Mouse (Mus musculus): Measurements from ENCODE around the gene Olfr584.

Olfr584 gene

GRCm38 (mm10) chr7:103081585-103081984 is at the start of gene Olfr584:
Olfr584 (plus strand) TSS chr7:103081885.
- DNase-seq (ENCODE audit: low spot score in 2 of 2) = no peak

- no peak for DNase-seq (ENCODE audit: low spot score in 2 of 2)
These were observed 44.0 kb upstream of the Olfr584 start, which contains the start of gene Olfr582 for GRCm38 (mm10) chr7:103037724-103038123. Olfr582 (plus strand) TSS chr7:103038024.

GRCm38 (mm10) chr7:103051000-103051399 is 30.7 kb upstream of the Olfr584 start, which contains the start of gene Olfr583:
Olfr583 (plus strand) TSS chr7:103051300.
- DNase-seq (ENCODE audit: low spot score in 2 of 2) = no peak

DNA sequence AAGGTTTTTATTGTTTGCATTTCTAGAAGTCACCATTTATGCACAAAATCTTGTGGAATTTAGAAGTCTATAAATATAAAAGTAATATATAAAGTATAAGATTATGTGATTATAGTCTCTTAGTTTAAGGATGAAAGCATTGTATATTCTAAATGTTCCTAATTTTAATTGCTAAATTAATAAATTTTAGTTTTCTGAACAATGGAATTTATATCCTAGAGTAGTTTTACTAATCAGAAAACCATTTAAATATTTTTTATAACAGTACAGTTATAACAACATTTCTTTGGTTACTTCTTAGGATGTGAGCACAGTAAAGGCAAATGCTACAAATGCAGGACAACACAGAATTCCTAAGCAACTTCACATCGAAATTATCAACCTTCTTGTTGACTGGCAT is 15.7 kb downstream of the Olfr584 start, which contains the start of gene Olfr585:
Gene Olfr585 (plus strand): TSS at position 301 of the 400 bp plus-strand sequence.
- DNase-seq (ENCODE audit: low spot score in 2 of 2) = no peak

GRCm38 (mm10) chr7:103119406-103119805 is 37.7 kb downstream of the Olfr584 start:
- no peak for DNase-seq (ENCODE audit: low spot score in 2 of 2)

DNA sequence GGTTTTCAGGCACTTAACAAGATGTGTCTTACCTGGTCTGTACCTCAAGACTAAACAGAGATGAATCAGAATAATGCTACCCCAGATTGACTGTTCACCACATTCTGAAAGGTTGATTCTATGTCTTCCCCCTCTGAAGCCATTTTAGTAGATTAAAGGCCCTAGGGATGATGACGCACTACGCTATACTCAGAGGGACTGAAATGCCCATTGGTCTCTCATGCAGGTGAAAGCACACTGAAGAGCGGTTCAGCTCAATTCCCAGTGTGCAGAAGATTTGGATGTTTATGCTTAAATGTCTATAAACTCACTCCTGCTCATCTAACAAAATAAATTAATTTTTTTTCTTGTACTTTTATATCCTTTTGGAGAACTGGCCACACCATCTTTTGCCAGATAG is 43.9 kb downstream of the Olfr584 start, which contains the start of gene Olfr586:
Gene Olfr586 (minus strand): TSS at position 101 of the 400 bp plus-strand sequence.
- DNase-seq (ENCODE audit: low spot score in 2 of 2) = no peak

All from frontal cortex, postnatal 36 days (tissue).